Mouse (Mus musculus): ENCODE results near the gene Atg2a. TPM values are rescaled to one million over a fixed set of nuclear protein-coding genes. Genes with fewer than 3 reads are reported as not detected.

Atg2a gene
- total RNA-seq, 2 experiments from 2014 or later: 32.2 to 33.4 TPM

DNA sequence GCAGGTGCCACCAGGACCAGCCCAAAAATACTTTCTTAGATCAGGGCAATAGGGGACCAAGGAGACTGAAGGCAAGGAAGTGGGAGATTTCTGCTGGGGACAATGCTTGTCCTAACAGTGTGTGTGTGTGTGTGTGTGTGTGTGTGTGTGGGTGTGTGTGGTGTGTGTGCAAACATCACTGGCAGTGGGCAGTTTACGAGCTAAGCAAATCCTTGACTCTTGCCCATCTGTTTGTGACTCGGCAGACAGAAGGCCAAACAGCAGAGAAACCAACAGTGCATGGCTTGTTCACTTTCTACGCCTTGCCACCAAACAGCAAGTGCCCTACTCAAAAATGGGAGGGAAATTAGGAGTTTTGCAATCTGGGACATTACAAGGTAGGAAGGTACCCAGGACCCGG lies 32.1 kb downstream of the Atg2a start:
- no peak for ATAC-seq (replicated peaks; ENCODE audit: low FRiP score, poor library complexity, severe bottlenecking)

DNA sequence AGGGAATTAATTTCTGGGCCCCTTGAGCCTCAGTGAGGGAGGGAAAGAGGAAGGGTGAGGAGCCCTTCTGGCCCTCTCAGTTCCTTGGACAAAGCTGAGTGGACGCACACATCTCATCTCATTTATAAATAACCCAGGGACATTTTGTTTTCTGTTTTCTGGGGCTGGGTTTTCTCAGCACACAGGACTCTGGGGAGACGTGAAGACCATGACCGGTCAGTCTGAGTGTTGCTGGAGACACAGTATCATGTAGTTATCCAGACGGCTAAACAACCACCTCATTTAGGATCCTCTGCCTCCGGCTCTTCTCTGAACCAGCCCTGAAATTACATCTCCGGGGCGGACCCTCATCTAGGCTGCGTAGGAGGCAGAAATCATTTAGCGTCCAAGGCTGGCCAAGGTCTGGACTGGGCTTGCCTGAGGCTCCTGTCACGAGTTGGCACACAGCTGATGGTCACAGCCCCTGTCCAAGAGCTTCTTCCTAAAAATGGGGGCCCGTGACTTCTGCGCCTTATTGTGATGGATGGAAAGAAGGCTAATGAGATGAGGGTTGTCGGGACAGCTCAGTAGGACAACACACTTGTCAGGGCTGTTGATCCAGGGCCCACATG lies 32.6 kb downstream of the Atg2a start:
- no peak for ATAC-seq (replicated peaks; ENCODE audit: low FRiP score, poor library complexity, severe bottlenecking)

DNA sequence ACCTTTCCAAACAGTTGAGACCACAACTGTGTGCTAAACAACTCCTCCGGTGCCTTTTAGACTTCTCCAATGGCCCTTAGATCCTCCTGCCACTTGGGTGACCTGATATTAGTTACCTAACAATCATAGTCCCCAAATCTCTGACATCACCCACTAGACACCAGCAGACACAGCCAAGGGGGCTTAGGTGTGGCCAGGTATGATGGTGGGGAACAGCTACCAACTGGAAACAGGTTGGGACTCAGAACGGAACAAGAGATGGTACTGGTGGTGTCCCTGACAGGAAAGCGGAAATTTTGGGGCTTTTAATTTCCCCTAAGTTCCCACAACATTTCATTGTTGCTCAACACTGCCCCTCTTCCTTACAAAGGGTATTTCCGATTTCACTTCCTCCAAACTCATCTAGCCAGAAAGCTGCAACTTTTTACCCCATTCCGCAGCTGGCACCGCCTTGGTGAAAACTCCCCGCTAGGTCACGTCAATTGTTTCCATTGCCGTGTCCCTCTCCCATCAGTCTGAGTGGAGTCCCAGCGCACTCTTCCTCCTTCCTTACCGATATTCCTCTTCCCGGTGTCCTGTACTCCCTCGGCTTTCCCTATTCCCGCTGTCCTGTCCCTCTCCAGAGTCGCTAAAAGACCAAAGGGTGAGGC lies 34.4 kb downstream of the Atg2a start:
- no peak; the same call in 1 of the 2 replicates for ATAC-seq (replicated peaks; ENCODE audit: low FRiP score, poor library complexity, severe bottlenecking)

DNA sequence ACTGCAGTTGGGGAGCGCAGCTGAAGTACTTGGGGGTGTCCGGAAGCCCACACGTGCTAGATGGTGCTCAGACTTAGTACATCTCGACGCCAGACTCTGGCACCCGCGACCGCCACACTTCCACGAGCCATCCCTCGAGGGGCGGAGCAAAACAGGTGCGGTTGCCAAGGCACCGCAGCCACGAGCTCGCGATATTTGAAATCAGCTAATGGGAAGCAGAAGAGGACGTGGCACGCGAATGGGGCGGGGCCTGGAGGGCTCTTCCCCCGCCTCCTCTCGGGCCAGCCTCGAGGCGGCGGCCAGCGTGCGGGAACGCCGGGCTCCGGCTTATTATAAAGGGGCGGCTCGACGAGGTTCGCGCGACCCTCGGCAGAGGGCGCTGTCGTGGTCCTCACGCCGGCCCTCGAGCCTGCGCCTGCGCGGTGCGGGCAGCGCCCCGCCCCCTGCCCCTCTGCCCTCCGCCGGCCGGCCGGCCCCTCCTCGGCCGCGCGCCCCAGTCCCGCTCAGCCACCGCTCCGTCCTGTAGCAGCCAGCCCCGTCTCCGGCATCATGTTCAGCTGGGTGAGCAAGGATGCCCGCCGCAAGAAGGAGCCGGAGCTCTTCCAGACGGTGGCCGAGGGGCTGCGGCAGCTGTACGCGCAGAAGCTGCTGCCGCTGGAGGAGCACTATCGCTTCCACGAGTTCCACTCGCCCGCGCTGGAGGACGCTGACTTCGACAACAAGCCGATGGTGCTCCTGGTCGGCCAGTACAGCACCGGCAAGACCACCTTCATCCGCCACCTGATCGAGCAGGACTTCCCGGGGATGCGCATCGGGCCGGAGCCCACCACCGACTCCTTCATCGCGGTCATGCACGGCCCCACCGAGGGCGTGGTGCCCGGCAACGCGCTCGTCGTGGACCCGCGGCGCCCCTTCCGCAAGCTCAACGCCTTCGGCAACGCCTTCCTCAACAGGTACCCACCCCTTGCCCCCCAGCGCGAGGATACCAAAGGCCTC lies 35.3 kb downstream of the Atg2a start, which contains the start of gene Ehd1:
Ehd1 (plus strand) TSS at position 300 of the 996 bp plus-strand sequence.
- peak; percentile 85 for ATAC-seq (replicated peaks; ENCODE audit: low FRiP score, poor library complexity, severe bottlenecking)

- ATAC-seq (replicated peaks; ENCODE audit: low FRiP score, poor library complexity, severe bottlenecking): peak; percentile 54
These were observed 36.4 kb downstream of the Atg2a start for GRCm38 (mm10) chr19:6277661-6278438.

GRCm38 (mm10) chr19:6278439-6279073 lies 37.1 kb downstream of the Atg2a start:
- ATAC-seq (replicated peaks; ENCODE audit: low FRiP score, poor library complexity, severe bottlenecking): no peak

GRCm38 (mm10) chr19:6279481-6280144 lies 38.1 kb downstream of the Atg2a start:
- no peak for ATAC-seq (replicated peaks; ENCODE audit: low FRiP score, poor library complexity, severe bottlenecking)

- no peak for ATAC-seq (replicated peaks; ENCODE audit: low FRiP score, poor library complexity, severe bottlenecking)
These were observed 39.1 kb downstream of the Atg2a start for GRCm38 (mm10) chr19:6280554-6280953.

DNA sequence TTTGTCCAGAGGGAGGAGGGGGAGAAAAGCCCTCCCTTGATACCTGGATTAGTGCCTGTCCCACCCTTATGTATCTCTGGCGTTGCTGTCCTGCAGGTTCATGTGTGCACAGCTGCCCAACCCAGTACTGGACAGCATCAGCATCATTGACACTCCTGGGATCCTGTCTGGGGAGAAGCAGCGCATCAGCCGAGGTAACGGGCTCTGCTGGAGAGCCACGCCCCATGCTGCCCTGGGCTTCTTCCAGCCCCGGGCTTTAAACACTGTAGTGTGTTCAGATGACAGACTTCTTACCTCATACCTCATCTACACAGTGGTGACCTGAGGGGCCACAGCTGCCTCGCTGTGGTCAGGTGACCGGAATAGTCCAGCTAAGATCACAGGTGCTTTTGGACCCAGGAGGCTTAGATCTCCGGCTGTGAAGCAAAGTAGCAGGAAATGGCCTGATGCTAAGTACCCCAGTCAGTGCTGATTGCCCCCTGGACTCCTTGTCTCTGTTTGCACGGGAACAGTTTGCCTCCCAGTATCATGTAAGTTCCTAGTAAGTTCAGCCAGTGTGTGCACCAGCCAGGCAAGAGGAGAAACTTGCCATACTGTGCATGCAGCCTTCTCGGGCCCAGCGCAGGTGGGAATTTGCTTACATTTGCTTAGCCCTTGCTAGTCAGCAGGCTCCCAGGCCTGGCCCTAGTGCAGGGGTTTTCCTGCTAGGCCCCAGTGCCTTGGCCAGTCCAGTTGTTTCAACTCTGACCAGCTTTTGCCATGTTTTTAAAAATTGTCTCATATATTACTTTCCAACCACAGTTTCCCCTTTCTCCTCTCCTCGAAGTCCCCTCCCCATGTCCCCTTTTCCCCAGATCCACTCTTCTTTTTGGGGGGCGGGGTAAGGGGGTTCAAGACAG lies 39.9 kb downstream of the Atg2a start:
- no peak for ATAC-seq (replicated peaks; ENCODE audit: low FRiP score, poor library complexity, severe bottlenecking)

GRCm38 (mm10) chr19:6283001-6283400 lies 41.5 kb downstream of the Atg2a start:
- ATAC-seq (replicated peaks; ENCODE audit: low FRiP score, poor library complexity, severe bottlenecking): no peak

- peak; percentile 37 for ATAC-seq (replicated peaks; ENCODE audit: low FRiP score, poor library complexity, severe bottlenecking)
These were observed 43.0 kb downstream of the Atg2a start for GRCm38 (mm10) chr19:6284502-6284901.

DNA sequence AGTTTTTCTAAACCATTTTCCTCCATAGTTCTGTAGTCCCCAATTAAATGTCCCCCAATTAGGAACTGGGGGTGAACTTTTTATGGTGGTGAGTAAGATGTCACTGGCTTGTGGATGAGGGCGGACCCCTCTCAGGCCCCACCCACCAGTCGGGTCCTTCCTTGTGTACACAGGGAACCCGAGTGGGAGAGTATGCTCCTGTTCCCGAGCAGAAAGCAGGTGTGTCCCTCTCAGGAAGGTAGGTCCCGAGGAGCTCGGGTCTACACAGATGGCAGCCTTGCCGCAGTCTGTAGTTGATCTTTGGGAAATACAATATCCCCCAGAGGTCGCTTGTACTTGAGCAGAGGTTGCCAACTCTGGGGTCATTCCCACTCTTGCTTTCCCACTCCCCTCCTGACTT lies 43.8 kb downstream of the Atg2a start:
- ATAC-seq (replicated peaks; ENCODE audit: low FRiP score, poor library complexity, severe bottlenecking): 0 out of 2 replicates have a peak, but pooled peaks have one; percentile 44

- no peak for ATAC-seq (replicated peaks; ENCODE audit: low FRiP score, poor library complexity, severe bottlenecking)
These were observed 44.4 kb downstream of the Atg2a start for GRCm38 (mm10) chr19:6285632-6286433.

DNA sequence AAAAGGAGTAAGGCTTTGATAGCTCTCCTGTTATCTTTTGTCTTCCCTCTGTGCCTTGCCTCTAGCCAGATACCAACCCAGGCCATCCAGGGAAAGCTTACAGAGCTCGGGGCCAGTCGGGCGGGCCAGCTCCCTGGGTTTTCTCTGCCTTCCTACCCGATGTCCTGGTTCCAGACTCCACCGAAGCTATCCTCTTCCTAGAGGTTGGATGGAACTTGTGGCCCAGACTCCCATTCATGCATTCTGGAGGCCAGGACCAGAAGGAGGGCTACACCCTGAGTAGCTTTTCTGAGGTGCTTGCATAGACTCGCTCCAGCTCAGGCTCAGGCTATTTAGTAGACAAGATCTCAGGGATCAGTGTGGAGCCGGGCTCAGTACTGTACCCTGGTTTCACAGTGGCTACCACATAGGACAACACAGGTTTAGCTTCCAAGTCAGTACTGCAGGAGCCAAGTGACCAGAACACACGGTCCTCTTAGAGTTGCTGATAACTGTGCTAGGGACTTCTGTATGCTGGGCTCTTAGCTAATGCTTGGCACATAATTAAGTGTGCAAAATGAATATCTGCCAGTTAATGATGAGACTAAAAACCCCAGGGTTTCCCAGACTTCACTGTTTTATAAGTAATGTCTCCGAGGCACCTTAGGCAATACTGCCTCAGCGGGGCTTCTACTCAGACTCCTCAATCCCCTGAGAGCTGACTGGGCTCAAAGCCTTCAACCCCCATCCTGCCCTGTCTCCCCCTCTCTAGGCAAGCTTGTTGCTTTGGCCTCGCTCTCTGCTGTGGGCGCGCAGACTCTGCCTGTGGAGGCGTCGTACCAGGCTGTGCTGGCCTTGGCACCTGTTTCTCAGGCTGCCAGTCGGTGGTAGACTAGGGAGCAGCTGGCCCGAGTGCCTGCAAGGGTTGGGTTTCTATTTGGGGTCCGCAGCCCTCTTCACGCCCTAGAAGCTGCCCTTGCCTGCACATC lies 45.2 kb downstream of the Atg2a start:
- ATAC-seq (replicated peaks; ENCODE audit: low FRiP score, poor library complexity, severe bottlenecking): no peak

GRCm38 (mm10) chr19:6288236-6288894 lies 46.9 kb downstream of the Atg2a start:
- ATAC-seq (replicated peaks; ENCODE audit: low FRiP score, poor library complexity, severe bottlenecking): no peak

All from erythroblast, adult 5-6 weeks (primary cell).